Mouse (Mus musculus) right cerebral cortex, adult 2 months (tissue): Measurements from ENCODE around the gene Ppm1n.

Source experiments
- DNase-seq, 2 experiments: peaks; one replicate each; pipeline ENCODE4 v3.0.0; 2021 to 2022; ENCODE audit warnings: low spot score in 2 of 2

Gene Ppm1n

GRCm38 (mm10) chr7:19279581-19280114, at the start of gene Ppm1n:
TSS of gene Ppm1n (minus strand) at chr7:19280064.
- no peak for DNase-seq

- no peak for DNase-seq
Observed at GRCm38 (mm10) chr7:19328425-19328824, 48.6 kb upstream of the Ppm1n start.

GRCm38 (mm10) chr7:19327782-19328181, 47.9 kb upstream of the Ppm1n start:
- DNase-seq = no peak

GRCm38 (mm10) chr7:19327128-19327527, 47.3 kb upstream of the Ppm1n start:
- DNase-seq = peak; percentile 88 to 89

GRCm38 (mm10) chr7:19326359-19326758, 46.5 kb upstream of the Ppm1n start:
- DNase-seq = peak; percentile 70 to 79

GRCm38 (mm10) chr7:19325262-19326199, 45.7 kb upstream of the Ppm1n start:
- DNase-seq = no peak

- no peak for DNase-seq
Observed at GRCm38 (mm10) chr7:19324221-19324620, 44.4 kb upstream of the Ppm1n start.

GRCm38 (mm10) chr7:19322489-19322888, 42.6 kb upstream of the Ppm1n start:
- no peak for DNase-seq

- no peak for DNase-seq
Observed at GRCm38 (mm10) chr7:19321464-19321863, 41.6 kb upstream of the Ppm1n start.

GRCm38 (mm10) chr7:19320637-19321036, 40.8 kb upstream of the Ppm1n start:
- DNase-seq = no peak

- DNase-seq = peak; percentile 94 to 96
Observed at GRCm38 (mm10) chr7:19319906-19320305, 40.0 kb upstream of the Ppm1n start.

GRCm38 (mm10) chr7:19319458-19319857, 39.6 kb upstream of the Ppm1n start:
- no peak for DNase-seq

GRCm38 (mm10) chr7:19318676-19319075, 38.8 kb upstream of the Ppm1n start:
- no peak for DNase-seq

GRCm38 (mm10) chr7:19318201-19318600, 38.3 kb upstream of the Ppm1n start:
- DNase-seq = no peak

GRCm38 (mm10) chr7:19316451-19317161, 36.7 kb upstream of the Ppm1n start:
- DNase-seq = no peak

- no peak for DNase-seq
Observed at GRCm38 (mm10) chr7:19314033-19314432, 34.2 kb upstream of the Ppm1n start.

- DNase-seq = no peak
Observed at GRCm38 (mm10) chr7:19311991-19312390, 32.1 kb upstream of the Ppm1n start.

- peak; percentile 95 to 97 for DNase-seq
Observed at GRCm38 (mm10) chr7:19309884-19310641, 30.2 kb upstream of the Ppm1n start, which contains the start of gene Fosb. TSS of gene Fosb (minus strand) at chr7:19310051.

GRCm38 (mm10) chr7:19309278-19309883, 29.5 kb upstream of the Ppm1n start:
- DNase-seq = no peak

- DNase-seq = peak; percentile 95 to 97
Observed at GRCm38 (mm10) chr7:19308454-19309277, 28.8 kb upstream of the Ppm1n start.
